Mouse (Mus musculus) ZHBTc4 (cell line): ENCODE results near the gene Cln5.

Experiments
- DNase-seq: peaks from one replicate; pipeline ENCODE4 v3.0.0-alpha.2; 2011; ENCODE audit warnings: low read depth, low spot score

Cln5 gene

GRCm38 (mm10) chr14:103069864-103070611 is at the start of gene Cln5:
Gene Cln5, plus strand, starts transcription at chr14:103070216.
- peak; percentile 99 for DNase-seq

GRCm38 (mm10) chr14:103029203-103029602 is 40.8 kb upstream of the Cln5 start:
- DNase-seq, result no peak

GRCm38 (mm10) chr14:103033271-103033823 is 36.7 kb upstream of the Cln5 start:
- peak; percentile 44 for DNase-seq

GRCm38 (mm10) chr14:103034076-103034475 is 35.9 kb upstream of the Cln5 start:
- no peak for DNase-seq

GRCm38 (mm10) chr14:103037016-103037415 is 33.0 kb upstream of the Cln5 start:
- DNase-seq, result no peak

GRCm38 (mm10) chr14:103046677-103047076 is 23.3 kb upstream of the Cln5 start, which contains the start of gene Acod1:
Gene Acod1, plus strand, starts transcription at chr14:103046977.
- DNase-seq, result no peak

- no peak for DNase-seq
These were observed 21.5 kb upstream of the Cln5 start for GRCm38 (mm10) chr14:103048292-103049086.

GRCm38 (mm10) chr14:103051159-103051769 is 18.8 kb upstream of the Cln5 start:
- peak; percentile 94 for DNase-seq

- DNase-seq, result no peak
These were observed 15.3 kb upstream of the Cln5 start for GRCm38 (mm10) chr14:103054731-103055130.

- no peak for DNase-seq
These were observed 13.4 kb upstream of the Cln5 start for GRCm38 (mm10) chr14:103056601-103057000.

- peak; percentile 41 for DNase-seq
These were observed 11.0 kb upstream of the Cln5 start for GRCm38 (mm10) chr14:103058998-103059397.

GRCm38 (mm10) chr14:103059495-103059894 is 10.5 kb upstream of the Cln5 start:
- DNase-seq, result peak; percentile 92

- peak; percentile 83 for DNase-seq
These were observed 4.5 kb upstream of the Cln5 start for GRCm38 (mm10) chr14:103065294-103066167.

GRCm38 (mm10) chr14:103069465-103069863 is 552 bp upstream of the Cln5 start:
- DNase-seq, result no peak

GRCm38 (mm10) chr14:103070790-103071189 is 774 bp downstream of the Cln5 start:
- DNase-seq, result no peak

- DNase-seq, result no peak
These were observed 1.5 kb downstream of the Cln5 start for GRCm38 (mm10) chr14:103071471-103071870.

GRCm38 (mm10) chr14:103072731-103073130 is 2.7 kb downstream of the Cln5 start:
- no peak for DNase-seq

GRCm38 (mm10) chr14:103073825-103074224 is 3.8 kb downstream of the Cln5 start:
- peak; percentile 40 for DNase-seq

GRCm38 (mm10) chr14:103075166-103075565 is 5.2 kb downstream of the Cln5 start:
- DNase-seq, result peak; percentile 53

GRCm38 (mm10) chr14:103077272-103078005 is 7.4 kb downstream of the Cln5 start:
- no peak for DNase-seq
